Mouse (Mus musculus): ENCODE data around the gene Mfsd12.

DNA sequence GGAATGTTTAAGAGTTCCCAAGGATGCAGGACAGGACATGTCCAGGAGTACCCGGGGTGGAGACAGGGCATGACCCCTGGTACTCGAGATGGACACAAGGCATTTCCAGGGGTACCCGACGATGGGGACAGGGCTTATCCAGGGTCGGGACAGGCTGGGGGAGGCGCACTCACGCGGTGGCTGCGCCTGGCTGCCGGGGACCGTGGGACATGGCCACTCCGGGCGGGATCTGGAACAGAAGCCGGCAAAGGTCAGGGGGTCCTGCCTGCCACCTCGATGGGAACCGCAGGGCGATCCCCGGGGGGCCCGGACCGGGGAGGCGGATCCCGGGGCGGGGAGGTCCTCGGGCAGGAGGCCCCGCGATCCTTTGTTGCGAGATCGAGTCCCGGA, 7.3 kb upstream of the Mfsd12 start:
- TF ChIP-seq CTCF (conservative IDR thresholded peaks at IDR 0.05; ENCODE audit: insufficient read depth, insufficient read length, low read depth, low read length) (no peak), POLR2A (IDR thresholded peaks at IDR 0.05; ENCODE audit: low read depth, low read length) (no peak)

All from kidney, adult 2 months (tissue).